Mouse (Mus musculus) megakaryocyte, adult 5-6 weeks (primary cell): Measurements from ENCODE around the gene Hephl1. TPM values are rescaled to one million over a fixed set of nuclear protein-coding genes. Genes with fewer than 3 reads are reported as not detected.
"Not testable (repeated sequence)": the region's sequence is repeated elsewhere in the genome, so short reads cannot be mapped to it uniquely, and the experiment has no call there.

Experiments used
- ATAC-seq: 2 replicates; pipeline ENCODE4 v1.8.0; 2016; ENCODE audit warnings: mild to moderate bottlenecking, inconsistent platforms; ENCODE audit not compliant: poor library complexity, severe bottlenecking
- total RNA-seq, 2 experiments: library from RNA; stranded (forward) in 1 of 2; stranded (reverse) in 1 of 2; fragments of 153-499, 151-499 nt in 1 of 2; fragments of 221-1000, 200-1000 nt in 1 of 2; gene quantifications; 2 replicates each; pipeline versions ENCODE4 v1.2.3 to v1.2.4; 2015 to 2017

The Hephl1 gene
- total RNA-seq (2015) (not detected in 2 replicates), total RNA-seq (2017) (not detected in 2 replicates)

GRCm38 (mm10) chr9:15112008-15112407 is at the start of gene Hephl1:
Hephl1 (minus strand) TSS chr9:15112108.
- ATAC-seq, result no peak

DNA sequence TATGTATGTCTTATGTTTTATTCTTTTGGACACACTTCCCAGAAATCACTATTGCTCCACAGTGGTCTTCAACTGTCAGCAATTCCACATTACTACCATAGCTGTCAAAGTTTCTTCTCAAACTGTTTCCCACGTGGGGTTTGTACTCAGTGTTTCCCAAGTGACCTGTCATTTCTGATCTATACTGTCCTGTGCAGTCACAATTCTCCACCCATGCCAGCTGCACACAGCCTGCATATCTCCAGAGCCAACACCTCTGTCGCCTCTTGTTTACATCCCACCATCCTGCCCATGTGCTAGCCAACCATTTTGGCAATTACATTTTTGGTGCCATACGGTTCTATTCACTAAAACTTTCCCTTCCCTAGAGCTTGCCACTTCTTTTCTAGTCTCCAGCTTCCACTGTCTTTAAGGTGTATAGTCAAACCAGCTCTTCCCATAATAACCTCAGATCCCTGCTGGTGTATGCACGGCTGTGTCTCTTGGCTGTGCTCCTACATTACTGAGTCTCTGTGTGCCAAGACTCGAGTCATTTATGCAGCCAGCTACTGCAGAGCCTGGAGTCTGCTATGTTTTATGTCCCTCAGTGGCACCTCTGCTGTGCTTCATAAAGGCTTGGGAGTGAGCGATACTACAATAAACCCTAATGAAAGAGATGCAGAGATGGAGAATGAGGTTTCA is 37.5 kb upstream of the Hephl1 start:
- no peak for ATAC-seq

- ATAC-seq, result no peak
Observed at GRCm38 (mm10) chr9:15140546-15140945, 28.6 kb upstream of the Hephl1 start.

- peak; percentile 80 for ATAC-seq
Observed at GRCm38 (mm10) chr9:15125897-15126296, 14.0 kb upstream of the Hephl1 start.

GRCm38 (mm10) chr9:15122431-15122830 is 10.5 kb upstream of the Hephl1 start:
- no peak for ATAC-seq

DNA sequence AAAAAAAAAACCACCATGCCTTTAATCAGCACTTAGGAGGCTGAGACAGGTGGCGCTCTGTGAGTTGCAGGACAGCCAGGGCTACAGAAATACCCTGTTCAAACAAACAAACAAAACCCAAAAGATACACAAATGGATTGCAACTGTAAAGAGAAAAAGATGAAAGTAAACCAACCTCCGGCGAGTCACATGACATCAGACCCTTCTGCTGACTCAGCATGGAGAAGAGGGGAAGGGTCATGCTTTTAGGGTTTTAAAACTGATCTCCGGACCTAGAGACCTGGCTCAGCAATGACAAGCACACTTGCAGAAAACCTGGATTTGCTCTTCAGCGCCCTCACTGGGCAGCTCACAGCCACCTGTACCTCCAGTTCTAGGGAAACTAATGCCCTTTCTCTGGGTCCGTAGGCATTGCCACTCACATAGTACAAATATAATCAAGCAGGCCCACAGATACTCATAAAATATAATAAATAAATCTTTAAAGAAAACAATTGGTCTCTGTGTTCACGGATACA is 9.0 kb upstream of the Hephl1 start:
- no peak for ATAC-seq

DNA sequence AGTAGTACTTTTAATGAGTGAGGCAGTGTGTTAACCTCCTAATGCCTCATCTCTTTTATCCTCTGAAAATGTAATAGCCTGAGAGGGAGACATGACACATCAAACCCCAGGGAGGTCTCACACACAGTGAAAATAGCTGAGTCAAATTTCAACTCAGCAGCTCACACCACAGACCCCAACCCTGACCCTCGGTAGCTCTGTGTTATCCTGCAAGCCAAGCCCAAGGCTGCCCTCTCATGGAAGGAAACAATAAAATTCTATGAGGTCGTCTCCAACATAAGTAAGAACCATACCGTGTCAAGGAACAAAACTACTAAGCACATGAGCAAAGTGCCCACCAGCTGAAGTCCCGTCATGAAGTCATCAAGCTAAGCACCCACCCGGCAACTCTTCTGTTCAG is 8.3 kb upstream of the Hephl1 start:
- ATAC-seq, result no peak

DNA sequence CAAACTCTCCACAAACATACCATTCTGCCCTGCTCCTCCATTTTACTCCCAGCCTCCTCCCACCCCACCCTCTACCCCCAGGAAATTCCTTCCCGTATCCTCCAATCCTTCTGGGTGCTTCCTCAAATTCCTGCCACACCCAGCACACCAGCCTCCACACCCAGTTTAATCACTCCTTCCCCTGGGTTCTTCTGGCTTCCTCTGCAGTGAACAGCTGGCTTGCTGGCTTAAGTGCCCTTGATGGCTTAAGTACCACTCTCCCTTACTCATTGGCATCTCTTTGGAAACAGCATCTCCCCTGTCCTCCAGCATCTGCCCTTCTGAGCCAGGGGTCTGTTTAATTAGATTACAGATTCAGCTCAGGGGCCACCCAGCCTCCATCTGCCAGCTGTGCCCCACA is 7.6 kb upstream of the Hephl1 start:
- no peak for ATAC-seq

DNA sequence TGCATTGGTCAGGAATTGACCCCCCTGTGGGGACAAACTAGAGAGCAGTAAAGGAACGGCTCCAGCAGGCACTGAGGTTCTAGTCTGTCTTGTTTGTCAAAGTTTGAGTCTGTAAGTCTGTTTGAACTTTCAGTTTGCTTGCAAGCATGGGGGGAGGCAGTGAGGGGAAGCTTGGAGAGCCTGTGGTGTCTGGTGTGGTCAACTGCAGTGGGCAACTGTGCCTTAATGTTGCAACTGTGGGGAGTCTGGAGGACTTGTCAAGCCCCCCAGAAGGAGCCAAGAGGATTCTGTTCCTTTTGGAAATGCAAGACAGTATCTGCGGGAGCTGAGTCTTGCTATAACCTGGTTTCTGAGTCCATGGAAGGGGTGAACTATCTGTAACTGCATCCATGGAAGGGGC is 4.3 kb upstream of the Hephl1 start:
- ATAC-seq, result no peak

DNA sequence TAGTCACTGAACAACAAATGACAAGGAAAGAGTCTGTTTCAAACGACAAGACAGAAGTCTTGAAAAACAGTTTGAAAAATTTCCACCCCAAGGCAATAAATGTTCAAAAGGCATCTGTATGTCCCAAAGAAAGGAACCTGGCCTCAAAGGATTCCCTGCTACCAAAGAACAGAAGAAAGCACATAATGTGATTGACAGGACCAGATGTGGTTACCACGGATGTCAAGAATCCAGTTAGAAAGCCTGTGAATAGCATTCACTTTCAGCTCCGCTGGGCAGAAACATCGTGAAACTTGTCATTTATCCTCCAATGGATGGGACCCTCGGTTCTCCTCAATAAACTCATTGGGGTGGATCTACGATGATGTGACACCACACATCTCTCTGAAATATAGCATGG is 2.2 kb upstream of the Hephl1 start:
- ATAC-seq, result no peak

- no peak for ATAC-seq
Observed at GRCm38 (mm10) chr9:15108101-15108500, 3.8 kb downstream of the Hephl1 start.

GRCm38 (mm10) chr9:15105136-15105535 is 6.8 kb downstream of the Hephl1 start:
- no peak for ATAC-seq

- no peak for ATAC-seq
Observed at GRCm38 (mm10) chr9:15103579-15104300, 8.2 kb downstream of the Hephl1 start.

- ATAC-seq, result no peak
Observed at GRCm38 (mm10) chr9:15101531-15102161, 10.3 kb downstream of the Hephl1 start.

DNA sequence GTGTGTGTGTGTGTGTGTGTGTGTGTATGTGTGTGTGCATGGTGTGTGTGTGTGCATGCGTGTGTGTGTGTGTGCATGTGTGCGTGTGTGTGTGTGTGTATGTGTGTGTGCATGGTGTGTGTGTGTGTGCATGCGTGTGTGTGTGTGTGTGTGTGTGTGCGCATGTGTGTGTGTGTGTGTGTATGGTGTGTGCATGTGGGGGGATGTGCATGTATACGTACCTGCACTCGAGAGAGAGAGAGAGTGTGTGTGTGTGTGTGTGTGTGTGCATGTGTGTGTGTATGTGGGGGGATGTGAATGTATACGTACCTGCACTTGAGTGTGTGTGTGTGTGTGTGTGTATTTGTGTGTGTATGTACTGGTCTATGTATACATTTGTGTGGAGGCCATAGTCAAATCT is 13.5 kb downstream of the Hephl1 start:
- ATAC-seq, result not testable (repeated sequence)

- no peak for ATAC-seq
Observed at GRCm38 (mm10) chr9:15097172-15097571, 14.7 kb downstream of the Hephl1 start.

DNA sequence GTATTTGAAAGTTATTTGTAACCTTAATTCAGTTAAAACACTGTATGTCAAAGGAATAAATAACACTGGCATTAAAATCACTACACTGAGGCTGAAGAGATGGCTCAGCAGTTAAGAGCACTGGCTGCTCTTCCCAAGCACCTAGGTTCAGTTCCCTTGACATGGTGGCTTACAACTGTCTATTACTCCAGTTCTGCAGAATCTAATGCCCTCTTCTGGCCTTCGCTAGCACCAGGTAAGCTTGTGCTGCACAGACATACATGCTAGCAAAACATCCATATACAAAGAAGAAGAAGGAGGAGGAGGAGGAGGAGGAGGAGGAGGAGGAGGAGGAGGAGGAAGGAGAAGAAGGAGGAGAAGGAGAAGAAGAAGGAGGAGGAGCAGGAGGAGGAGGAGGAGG is 15.7 kb downstream of the Hephl1 start:
- no peak for ATAC-seq

DNA sequence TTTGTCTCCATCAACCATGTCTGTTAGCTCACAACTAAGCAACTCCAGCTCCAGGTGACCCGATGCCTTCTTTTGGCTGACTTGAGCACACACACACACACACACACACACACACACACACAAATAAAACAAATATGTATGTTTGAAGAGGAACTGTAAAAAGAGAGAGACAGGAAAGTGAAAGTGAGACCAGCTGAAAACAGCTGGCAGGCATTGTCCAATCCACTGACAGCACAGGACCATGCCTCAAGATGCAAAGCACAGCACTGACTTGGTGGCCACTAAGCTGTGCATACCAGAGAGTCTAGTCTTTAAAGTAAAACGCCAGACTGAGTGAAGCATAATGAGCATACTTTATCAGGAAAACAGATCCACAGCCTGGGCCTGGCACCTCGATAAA is 16.7 kb downstream of the Hephl1 start:
- ATAC-seq, result no peak

DNA sequence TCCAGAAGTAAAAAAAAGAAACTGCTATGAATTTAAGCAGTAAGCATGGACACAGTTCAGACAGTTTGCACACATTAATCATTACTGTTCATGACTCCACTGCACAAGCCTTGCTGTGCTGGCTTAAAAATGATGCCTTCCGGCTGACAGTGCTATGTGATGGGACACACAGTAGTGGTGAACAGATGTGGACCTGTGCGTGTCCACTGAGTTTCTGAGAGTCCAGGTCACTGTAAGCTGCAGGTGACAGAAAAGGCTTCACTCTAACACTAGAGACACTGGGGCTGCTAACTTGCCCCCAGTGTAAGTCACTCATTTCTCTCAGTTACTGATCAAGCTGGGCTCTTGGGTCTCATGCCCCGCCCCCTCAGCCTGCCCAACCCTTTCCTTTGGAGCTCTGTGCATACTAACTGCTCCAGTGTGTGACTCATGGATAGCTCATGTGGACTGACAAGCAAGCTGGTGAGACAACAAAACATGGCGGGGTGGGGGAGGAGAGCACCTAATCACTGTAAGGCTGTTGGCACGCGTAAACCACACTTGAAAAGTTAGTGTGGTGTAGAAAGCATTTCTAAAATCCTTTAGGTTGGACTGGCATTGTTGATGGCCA is 43.1 kb downstream of the Hephl1 start:
- ATAC-seq, result no peak

DNA sequence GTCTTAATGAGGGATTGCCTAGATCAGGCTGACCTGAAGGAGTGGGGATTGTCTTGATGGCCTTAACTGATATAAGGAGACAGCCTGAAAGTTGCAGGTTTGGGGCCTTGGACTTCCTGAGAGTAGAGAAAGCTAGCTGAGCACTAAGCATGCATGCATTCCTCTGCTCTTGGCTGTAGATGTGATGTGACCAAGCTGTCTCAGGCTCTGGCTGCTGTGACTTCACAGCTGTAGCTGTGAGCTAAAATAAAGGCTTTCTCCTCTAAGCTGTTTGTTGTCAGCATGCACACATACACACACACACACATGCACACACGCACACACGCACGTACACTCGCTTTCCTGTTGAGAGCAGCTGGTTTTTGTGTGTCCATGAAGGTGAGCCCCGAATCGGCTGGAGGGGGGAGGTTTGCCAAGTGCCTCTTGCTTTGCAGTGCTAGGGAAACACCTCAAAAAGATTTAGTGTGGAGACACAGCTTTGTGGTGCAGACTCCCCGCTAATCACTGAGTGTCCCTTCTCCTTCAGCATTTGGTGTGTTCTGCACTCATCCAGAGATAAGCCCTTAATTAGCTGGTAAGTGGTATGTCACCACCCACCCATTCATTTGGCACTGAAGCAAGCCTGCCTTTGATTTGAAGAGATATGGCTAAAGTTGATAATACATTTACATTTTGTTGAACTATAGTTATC is 43.8 kb downstream of the Hephl1 start:
- ATAC-seq, result no peak

DNA sequence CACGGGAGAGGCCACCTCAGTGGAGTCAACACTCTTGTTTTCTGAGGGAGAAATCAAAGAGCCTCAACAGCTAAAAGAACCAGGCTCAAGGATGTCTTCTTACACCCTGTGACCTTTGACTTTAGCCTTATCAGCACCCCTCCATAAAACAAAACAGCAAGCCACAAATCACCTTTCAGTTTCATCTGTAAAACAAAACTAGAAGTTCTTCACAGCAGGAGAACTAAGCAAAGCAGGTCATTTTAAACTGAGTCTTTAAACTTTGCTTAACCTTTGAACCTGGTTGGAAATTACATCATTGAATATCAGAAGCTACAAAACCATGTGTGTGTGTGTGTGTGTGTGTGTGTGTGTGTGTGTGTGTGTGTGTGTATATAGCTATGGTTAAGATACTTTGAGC is 47.7 kb downstream of the Hephl1 start:
- no peak for ATAC-seq
